Mouse (Mus musculus) liver, adult 2 months (tissue): ENCODE measurements at regions not wholly inside any gene's neighbourhood (a gene's known extent, or its start where the extent isn't known, plus 50 kb on each side); places are given as distances from the start of the nearest gene placed in this dataset.

ENCODE experiments used
- DNase-seq: peaks from one replicate; pipeline ENCODE4 v3.0.0-alpha.2; 2011; ENCODE audit warnings: low read depth, low spot score; ENCODE audit errors: extremely low read depth
- H3K27ac ChIP-seq: fragments of 200-500 bp; replicated peaks from 2 replicates; pipeline ENCODE4 v1.5.1; 2012; ENCODE audit warnings: low read depth, mild to moderate bottlenecking, control low read depth, inconsistent platforms, low read length; ENCODE audit not compliant: insufficient read depth
- H3K27me3 ChIP-seq: fragments of 200-500 bp; 2 replicates; pipeline ENCODE4 v1.6.1; 2012; ENCODE audit warnings: mild to moderate bottlenecking, moderate library complexity, low read length, inconsistent platforms; ENCODE audit not compliant: control insufficient read depth, insufficient read depth
- H3K36me3 ChIP-seq: fragments of 200-500 bp; 2 replicates; pipeline ENCODE4 v1.6.1; 2012; ENCODE audit warnings: low read length, inconsistent platforms; ENCODE audit not compliant: control insufficient read depth, insufficient read depth
- H3K4me1 ChIP-seq: fragments of 200-500 bp; 2 replicates; pipeline ENCODE4 v1.6.1; 2011; ENCODE audit warnings: low read length; ENCODE audit not compliant: control insufficient read depth, insufficient read depth
- H3K4me3 ChIP-seq: fragments of 200-500 bp; 2 replicates; pipeline ENCODE4 v1.5.1; 2011; ENCODE audit warnings: low read depth, mild to moderate bottlenecking, control low read depth, low read length, moderate library complexity; ENCODE audit not compliant: insufficient read depth
- H3K79me2 ChIP-seq: fragments of 200-500 bp; 2 replicates; pipeline ENCODE4 v1.6.1; 2012; ENCODE audit warnings: inconsistent platforms, mild to moderate bottlenecking, low read length, moderate library complexity; ENCODE audit not compliant: control insufficient read depth, insufficient read depth
- H3K9ac ChIP-seq: fragments of 200-500 bp; 2 replicates; pipeline ENCODE4 v1.6.1; 2012; ENCODE audit warnings: low read depth, mild to moderate bottlenecking, control low read depth, inconsistent platforms, low read length
- CTCF ChIP-seq: fragments of 200-500 bp; IDR thresholded peaks from 2 replicates; pipeline ENCODE4 v1.5.1; 2011; ENCODE audit warnings: low read depth, low read length, control low read depth
- POLR2A ChIP-seq: fragments of 200-500 bp; IDR thresholded peaks from 2 replicates; pipeline ENCODE4 v1.6.1; 2011; ENCODE audit warnings: low read length, control low read depth; ENCODE audit not compliant: insufficient read depth; ENCODE audit errors: extremely low read depth
- WGBS: fragments of 180-500 bp; shearing (Covaris S2); methylation state at CpG from one replicate; pipeline ENCODE4 v1.1.7; 2018; 5-methylcytosine and 5-hydroxymethylcytosine counted together

DNA sequence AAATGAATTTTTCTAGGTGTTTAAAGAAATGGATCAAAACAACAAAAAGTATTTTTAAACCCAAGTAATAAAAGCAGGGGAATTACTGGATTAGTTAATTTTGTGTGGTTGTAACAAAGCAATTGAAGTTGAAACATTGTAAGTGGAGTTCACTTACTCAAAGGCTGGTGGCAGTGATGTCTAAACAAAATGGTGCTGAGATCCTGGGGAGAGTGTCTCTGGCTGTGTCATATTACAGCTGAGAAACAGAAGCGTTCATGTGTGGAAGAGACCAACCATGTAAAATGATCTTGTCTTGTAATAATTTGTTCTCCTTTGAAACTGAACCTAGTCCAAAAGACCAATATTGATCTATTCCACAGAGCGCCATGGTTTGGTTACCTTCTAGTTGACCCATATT, 525.2 kb upstream of the Fbxo33 start:
- no peaks in the 10 kb centered on the region for H3K79me2 ChIP-seq
- 81% methylated on average over 2 of the region's 2 CpGs for WGBS
- TF ChIP-seq CTCF = no peak
- no peak for TF ChIP-seq POLR2A
- no peaks in the 10 kb centered on the region for H3K27me3 ChIP-seq
- no peak overlapping the region for H3K27ac ChIP-seq
- no peak overlapping the region for H3K9ac ChIP-seq
- H3K4me1 ChIP-seq = no peaks in the 10 kb centered on the region
- DNase-seq = peak; percentile 4
- no peaks in the 10 kb centered on the region for H3K36me3 ChIP-seq
- no peak overlapping the region for H3K4me3 ChIP-seq

DNA sequence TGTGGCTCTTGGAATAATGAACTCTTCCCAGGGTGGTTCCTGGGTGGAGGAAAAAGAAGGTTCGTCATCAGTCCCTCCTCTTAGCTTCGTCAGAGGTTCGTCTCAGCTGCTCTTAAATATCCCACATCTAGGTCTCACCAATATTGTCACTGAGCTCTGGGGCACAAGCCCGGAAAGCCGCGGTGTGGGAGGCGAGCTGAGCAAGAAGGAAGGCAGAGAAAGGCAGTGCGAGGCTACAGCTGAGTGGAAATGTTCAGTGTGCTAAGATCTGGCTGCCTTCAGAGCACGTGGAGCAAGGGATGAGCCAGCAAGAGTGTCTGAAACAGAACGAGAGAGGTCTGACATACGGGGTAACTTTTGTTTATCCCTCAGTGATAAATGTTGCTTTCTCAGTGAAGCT, 523.7 kb upstream of the Fbxo33 start:
- Histone ChIP-seq H3K4me1 (no peaks in the 10 kb centered on the region), H3K36me3 (no peaks in the 10 kb centered on the region), H3K9ac (no peak overlapping the region), H3K27me3 (no peaks in the 10 kb centered on the region), H3K4me3 (no peak overlapping the region), H3K79me2 (no peaks in the 10 kb centered on the region), H3K27ac (no peak overlapping the region)
- 77% methylated on average over 11 of the region's 11 CpGs for WGBS
- TF ChIP-seq POLR2A (no peak), CTCF (no peak)
- DNase-seq = no peak

DNA sequence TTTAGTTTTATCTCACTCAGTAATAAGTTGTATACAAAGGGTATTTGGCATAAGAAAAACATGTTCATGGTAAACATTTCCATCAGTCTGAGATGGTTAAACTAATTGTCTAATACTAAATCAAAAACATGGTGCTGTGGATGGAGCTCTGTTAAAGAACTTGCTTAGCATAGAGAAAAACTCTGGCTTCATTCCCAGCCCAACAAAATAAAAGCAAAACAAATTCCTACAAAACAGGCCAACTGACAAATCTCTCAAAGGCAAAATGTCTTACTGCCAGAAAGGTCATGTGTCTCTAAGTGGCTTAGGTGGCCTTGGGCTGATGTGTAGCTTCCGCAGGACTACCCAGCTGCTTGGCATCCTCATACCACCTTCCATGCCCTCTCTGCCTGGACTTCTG, 505.4 kb upstream of the Fbxo33 start:
- Histone ChIP-seq H3K27ac (no peak overlapping the region), H3K4me3 (no peak overlapping the region), H3K36me3 (no peaks in the 10 kb centered on the region), H3K27me3 (no peaks in the 10 kb centered on the region), H3K9ac (no peak overlapping the region), H3K79me2 (no peaks in the 10 kb centered on the region), H3K4me1 (no peaks in the 10 kb centered on the region)
- peak; percentile 7 for DNase-seq
- TF ChIP-seq POLR2A (no peak), CTCF (no peak)
- 83% methylated on average over 1 of the region's 1 CpGs for WGBS

DNA sequence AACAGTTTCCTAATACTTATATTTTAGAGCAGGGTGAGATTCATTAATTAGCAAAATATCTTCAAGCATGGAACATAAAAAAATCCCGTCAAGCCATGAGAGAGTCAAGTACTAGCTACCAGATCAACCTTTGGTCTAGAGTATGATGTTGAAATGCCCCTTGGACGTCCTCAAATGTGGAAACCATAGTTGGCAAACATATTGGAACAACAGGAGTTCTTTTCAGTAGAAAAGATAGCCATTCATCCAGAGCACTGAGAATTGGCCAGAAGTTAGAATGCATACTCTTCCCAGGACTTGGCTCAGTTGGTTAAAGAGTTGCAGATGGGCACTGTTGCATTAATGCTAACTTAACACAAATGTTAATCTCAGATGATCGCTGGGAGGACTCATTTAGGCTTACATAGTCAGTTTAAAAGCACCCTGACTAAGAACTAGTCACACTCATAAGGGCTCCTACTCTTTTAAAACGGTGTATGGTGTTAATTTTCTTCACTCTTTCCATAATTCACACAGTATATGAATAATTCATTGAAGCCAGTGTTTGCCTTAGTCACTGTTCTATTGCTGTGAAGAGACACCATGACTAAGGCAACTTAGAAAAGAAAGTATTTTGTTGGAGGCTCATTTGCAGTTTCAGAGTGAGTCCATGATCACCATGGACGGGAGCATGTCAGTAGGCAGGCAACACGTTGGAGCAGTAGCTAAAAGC, 503.1 kb upstream of the Fbxo33 start:
- 55% methylated on average over 6 of the region's 6 CpGs for WGBS
- Histone ChIP-seq H3K36me3 (no peaks in the 10 kb centered on the region), H3K4me1 (no peaks in the 10 kb centered on the region), H3K79me2 (no peaks in the 10 kb centered on the region), H3K9ac (no peak overlapping the region), H3K4me3 (no peak overlapping the region), H3K27ac (no peak overlapping the region), H3K27me3 (no peaks in the 10 kb centered on the region)
- TF ChIP-seq CTCF (no peak), POLR2A (no peak)
- DNase-seq = peak; percentile 87

DNA sequence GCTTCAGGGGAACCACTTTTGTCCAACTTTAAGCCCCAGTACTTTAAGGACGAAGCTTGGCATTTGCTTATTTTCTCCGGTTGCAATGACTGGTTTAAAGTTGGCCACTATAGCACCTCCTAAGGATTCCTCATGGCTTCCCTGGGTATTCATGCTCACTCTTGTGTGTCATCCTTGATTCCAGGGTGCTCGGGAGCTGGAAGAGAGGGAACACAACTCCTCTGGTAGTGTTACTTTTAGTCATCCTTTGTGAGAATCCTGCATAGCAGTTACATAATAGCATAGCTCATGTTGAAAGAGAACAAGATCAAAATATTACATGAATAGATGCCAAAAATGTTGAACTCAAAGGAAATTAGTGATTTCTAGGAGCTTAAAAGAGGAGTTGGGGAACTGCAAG, 493.7 kb upstream of the Fbxo33 start:
- no peak overlapping the region for H3K27ac ChIP-seq
- no peaks in the 10 kb centered on the region for H3K36me3 ChIP-seq
- no peaks in the 10 kb centered on the region for H3K27me3 ChIP-seq
- no peaks in the 10 kb centered on the region for H3K79me2 ChIP-seq
- no peak for TF ChIP-seq POLR2A
- no peak for TF ChIP-seq CTCF
- DNase-seq = no peak
- H3K4me3 ChIP-seq = no peak overlapping the region
- WGBS = 78% methylated on average over 3 of the region's 3 CpGs
- H3K9ac ChIP-seq = no peak overlapping the region
- H3K4me1 ChIP-seq = no peaks in the 10 kb centered on the region

GRCm38 (mm10) chr12:59683235-59683634, 463.7 kb upstream of the Fbxo33 start:
- Histone ChIP-seq H3K4me3 (no peak overlapping the region), H3K36me3 (no peaks in the 10 kb centered on the region), H3K27me3 (no peaks in the 10 kb centered on the region), H3K27ac (no peak overlapping the region), H3K4me1 (no peaks in the 10 kb centered on the region), H3K9ac (no peak overlapping the region), H3K79me2 (no peaks in the 10 kb centered on the region)
- TF ChIP-seq CTCF (no peak), POLR2A (no peak)
- WGBS = 74% methylated on average over 2 of the region's 2 CpGs
- DNase-seq = no peak
